Mouse (Mus musculus) MN1 (cell line): ENCODE measurements at regions not wholly inside any gene's neighbourhood (a gene's known extent, or its start where the extent isn't known, plus 50 kb on each side); places are given as distances from the start of the nearest gene placed in this dataset.
A peak's percentile ranks its signal among the peaks of the same experiment; 100 is the strongest.

ENCODE experiments used
- DNase-seq: peaks from one replicate; pipeline ENCODE4 v3.0.0-alpha.2; 2016; ENCODE audit warnings: low spot score

GRCm38 (mm10) chr13:97616919-97617318 lies 143.5 kb downstream of the Gm10260 start:
- no peak for DNase-seq

GRCm38 (mm10) chr13:97607221-97607723 lies 153.2 kb downstream of the Gm10260 start:
- no peak for DNase-seq

GRCm38 (mm10) chr13:97604451-97604850 lies 156.0 kb downstream of the Gm10260 start:
- DNase-seq: no peak

GRCm38 (mm10) chr13:97601135-97601730 lies 159.2 kb downstream of the Gm10260 start:
- DNase-seq: no peak

- DNase-seq: no peak
Observed at GRCm38 (mm10) chr13:97600136-97600535, 160.3 kb downstream of the Gm10260 start.

GRCm38 (mm10) chr13:97598507-97599431 lies 161.7 kb downstream of the Gm10260 start:
- DNase-seq: peak; percentile 79

GRCm38 (mm10) chr13:97594851-97595250 lies 165.6 kb downstream of the Gm10260 start:
- no peak for DNase-seq

GRCm38 (mm10) chr13:97589626-97590025 lies 170.8 kb downstream of the Gm10260 start:
- DNase-seq: no peak

GRCm38 (mm10) chr13:97588085-97588484 lies 172.3 kb downstream of the Gm10260 start:
- DNase-seq: no peak

GRCm38 (mm10) chr13:97587088-97587487 lies 173.3 kb downstream of the Gm10260 start:
- no peak for DNase-seq

- no peak for DNase-seq
Observed at GRCm38 (mm10) chr13:97584045-97584444, 176.4 kb downstream of the Gm10260 start.

GRCm38 (mm10) chr13:97581380-97581779 lies 179.1 kb downstream of the Gm10260 start:
- no peak for DNase-seq

- DNase-seq: no peak
Observed at GRCm38 (mm10) chr13:97580241-97580874, 180.1 kb downstream of the Gm10260 start.

GRCm38 (mm10) chr13:97578595-97578994 lies 181.8 kb downstream of the Gm10260 start:
- DNase-seq: no peak

- DNase-seq: no peak
Observed at GRCm38 (mm10) chr13:97577081-97577785, 183.2 kb downstream of the Gm10260 start.

GRCm38 (mm10) chr13:97573601-97574000 lies 186.8 kb downstream of the Gm10260 start:
- no peak for DNase-seq

- no peak for DNase-seq
Observed at GRCm38 (mm10) chr13:97572352-97572751, 188.1 kb downstream of the Gm10260 start.

- DNase-seq: no peak
Observed at GRCm38 (mm10) chr13:97570009-97570408, 190.4 kb downstream of the Gm10260 start.

- no peak for DNase-seq
Observed at GRCm38 (mm10) chr13:97567632-97568031, 192.8 kb downstream of the Gm10260 start.

GRCm38 (mm10) chr13:97566071-97566470 lies 194.4 kb downstream of the Gm10260 start:
- DNase-seq: no peak

GRCm38 (mm10) chr13:97562241-97562640 lies 198.2 kb downstream of the Gm10260 start:
- no peak for DNase-seq

- DNase-seq: no peak
Observed at GRCm38 (mm10) chr13:97560789-97561188, 199.6 kb downstream of the Gm10260 start.
